Mouse (Mus musculus) cortical plate, adult 2 months (tissue): ENCODE data around the gene Adgrg2.

Source experiments
- CTCF ChIP-seq: fragments of 200-500 bp; IDR thresholded peaks from 2 replicates; pipeline ENCODE4 v1.5.1; 2011; ENCODE audit warnings: mild to moderate bottlenecking, control low read depth, low read length; ENCODE audit not compliant: insufficient read depth; ENCODE audit errors: extremely low read depth
- POLR2A ChIP-seq: fragments of 200-500 bp; IDR thresholded peaks from 2 replicates; pipeline ENCODE4 v1.6.1; 2011; ENCODE audit warnings: mild to moderate bottlenecking, low read length, control low read depth; ENCODE audit not compliant: insufficient read depth; ENCODE audit errors: extremely low read depth

DNA sequence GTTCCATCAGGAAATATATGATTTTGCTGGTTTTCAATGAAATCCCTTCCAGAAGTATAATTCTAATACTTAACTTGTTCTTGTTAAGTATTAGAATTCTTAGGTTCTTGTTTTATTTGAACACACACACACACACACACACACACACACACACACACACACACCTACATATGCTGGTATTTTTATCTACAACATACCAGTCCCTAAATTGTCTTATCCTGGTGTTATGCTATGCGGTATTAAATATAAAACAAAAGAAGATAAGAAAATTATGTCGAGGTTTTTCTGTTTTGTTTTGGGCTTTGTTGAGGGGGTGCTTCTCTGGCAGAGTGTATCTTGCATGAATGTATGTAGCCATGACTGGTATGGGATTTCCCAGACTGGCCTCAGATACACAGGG, 99.3 kb downstream of the Adgrg2 start:
- no peak for TF ChIP-seq CTCF
- TF ChIP-seq POLR2A = no peak
